Mouse (Mus musculus): Measurements from ENCODE around the gene Jam3.

GRCm38 (mm10) chr9:27190461-27190860, 35.2 kb upstream of the Jam3 start:
- TF ChIP-seq POLR2A (IDR thresholded peaks at IDR 0.05; ENCODE audit: low read depth, low read length) (no peak), CTCF (conservative IDR thresholded peaks at IDR 0.05 in 1 of 2, IDR thresholded peaks at IDR 0.05 in 1 of 2; ENCODE audit: low read depth in 2 of 2, low read length in 2 of 2) (no peak), NELFE (IDR thresholded peaks at IDR 0.05; ENCODE audit: low read depth, low read length) (no peak), JUN (IDR thresholded peaks at IDR 0.05; ENCODE audit: insufficient read depth, low read depth, low read length) (no peak), TCF12 (IDR thresholded peaks at IDR 0.05; ENCODE audit: low read depth, low read length) (no peak), ZC3H11A (IDR thresholded peaks at IDR 0.05; ENCODE audit: low read depth, low read length) (no peak), KAT2A (IDR thresholded peaks at IDR 0.05; ENCODE audit: insufficient replicate concordance, low read length) (no peak), POLR2AphosphoS2 (IDR thresholded peaks at IDR 0.05; ENCODE audit: low read depth, low read length) (no peak), EP300 (IDR thresholded peaks at IDR 0.05; ENCODE audit: low read length) (no peak), SMC3 (IDR thresholded peaks at IDR 0.05; ENCODE audit: low read depth, low read length) (no peak), USF1 (IDR thresholded peaks at IDR 0.05; ENCODE audit: low read depth, low read length) (no peak)

All from CH12.LX (cell line).